Mouse (Mus musculus) E14TG2a.4 (cell line): Measurements from ENCODE around the gene Dppa5a.

Source experiments
- H3K27me3 ChIP-seq: 2 replicates; pipeline ENCODE4 v1.6.1; 2014; ENCODE audit warnings: low read length, control low read depth; ENCODE audit not compliant: insufficient read depth
- H3K36me3 ChIP-seq: 2 replicates; pipeline ENCODE4 v1.6.1; 2014; ENCODE audit warnings: low read length, control low read depth; ENCODE audit not compliant: insufficient read depth
- H3K4me1 ChIP-seq: replicated peaks from 2 replicates; pipeline ENCODE4 v1.6.1; 2014; ENCODE audit warnings: low read depth, low read length, control low read depth
- H3K4me3 ChIP-seq: replicated peaks from 2 replicates; pipeline ENCODE4 v1.5.1; 2014; ENCODE audit warnings: mild to moderate bottlenecking, low read length
- H3K9me3 ChIP-seq: 2 replicates; pipeline ENCODE4 v1.6.1; 2014; ENCODE audit warnings: low read length, control low read depth
- CTCF ChIP-seq: conservative IDR thresholded peaks from 2 replicates; pipeline ENCODE4 v1.5.1; 2014; ENCODE audit warnings: low read length
- NANOG ChIP-seq: IDR thresholded peaks from 2 replicates; pipeline ENCODE4 v1.6.1; 2014; ENCODE audit warnings: borderline replicate concordance, low read length, mixed read lengths
- POU5F1 ChIP-seq: IDR thresholded peaks from 2 replicates; pipeline ENCODE4 v1.6.1; 2014; ENCODE audit warnings: low read length, borderline replicate concordance

Dppa5a gene

DNA sequence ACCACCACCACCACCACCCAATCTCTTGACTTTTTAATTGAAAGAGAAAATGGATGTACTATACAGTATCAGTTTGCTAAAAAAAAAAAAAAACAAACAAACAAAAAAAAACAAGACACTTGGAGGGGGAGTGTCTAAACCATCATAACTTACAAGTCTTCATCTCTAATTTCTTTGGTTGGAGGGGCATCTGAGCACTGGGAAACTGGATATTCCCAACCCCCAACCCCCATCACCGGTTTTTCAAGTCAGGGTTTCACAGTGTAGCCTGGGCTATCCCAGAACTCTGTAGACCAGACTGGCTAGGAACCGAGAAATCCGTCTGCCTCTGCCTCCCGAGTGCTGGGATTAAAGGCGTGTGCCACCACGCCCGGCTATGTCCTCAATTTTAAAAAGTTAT, 1.8 kb upstream of the Dppa5a start:
- no peaks in the 10 kb centered on the region for H3K27me3 ChIP-seq
- H3K9me3 ChIP-seq: no peaks in the 10 kb centered on the region
- H3K4me1 ChIP-seq: peaks cover 78% of the 10 kb centered on the region
- H3K36me3 ChIP-seq: no peaks in the 10 kb centered on the region
- TF ChIP-seq POU5F1: no peak
- no peak for TF ChIP-seq CTCF
- TF ChIP-seq NANOG: no peak
- peak overlapping the region; percentile 82 for H3K4me3 ChIP-seq

DNA sequence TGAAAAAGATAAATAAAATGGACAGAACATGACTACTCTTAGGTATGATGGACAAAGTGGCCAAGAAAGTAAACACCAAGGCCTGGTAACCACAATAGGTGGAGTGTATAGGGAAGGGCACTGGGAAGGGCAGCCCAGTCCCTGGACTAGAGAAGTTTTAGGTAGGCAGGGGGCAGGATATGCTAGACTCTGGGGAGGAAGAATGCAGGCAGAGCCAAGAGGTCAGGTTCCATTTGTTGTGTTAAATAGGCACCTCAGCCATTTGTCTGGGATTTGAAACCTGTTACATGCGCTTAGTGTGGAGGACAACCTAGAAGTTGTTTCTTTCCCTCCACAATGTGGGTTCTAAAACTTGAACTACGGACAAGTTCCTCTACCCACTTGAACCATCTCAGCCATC, 1.4 kb upstream of the Dppa5a start:
- Histone ChIP-seq H3K27me3 (no peaks in the 10 kb centered on the region), H3K36me3 (no peaks in the 10 kb centered on the region), H3K9me3 (no peaks in the 10 kb centered on the region), H3K4me3 (peak overlapping the region; percentile 82), H3K4me1 (peaks cover 76% of the 10 kb centered on the region)
- TF ChIP-seq CTCF (no peak), NANOG (no peak), POU5F1 (no peak)

DNA sequence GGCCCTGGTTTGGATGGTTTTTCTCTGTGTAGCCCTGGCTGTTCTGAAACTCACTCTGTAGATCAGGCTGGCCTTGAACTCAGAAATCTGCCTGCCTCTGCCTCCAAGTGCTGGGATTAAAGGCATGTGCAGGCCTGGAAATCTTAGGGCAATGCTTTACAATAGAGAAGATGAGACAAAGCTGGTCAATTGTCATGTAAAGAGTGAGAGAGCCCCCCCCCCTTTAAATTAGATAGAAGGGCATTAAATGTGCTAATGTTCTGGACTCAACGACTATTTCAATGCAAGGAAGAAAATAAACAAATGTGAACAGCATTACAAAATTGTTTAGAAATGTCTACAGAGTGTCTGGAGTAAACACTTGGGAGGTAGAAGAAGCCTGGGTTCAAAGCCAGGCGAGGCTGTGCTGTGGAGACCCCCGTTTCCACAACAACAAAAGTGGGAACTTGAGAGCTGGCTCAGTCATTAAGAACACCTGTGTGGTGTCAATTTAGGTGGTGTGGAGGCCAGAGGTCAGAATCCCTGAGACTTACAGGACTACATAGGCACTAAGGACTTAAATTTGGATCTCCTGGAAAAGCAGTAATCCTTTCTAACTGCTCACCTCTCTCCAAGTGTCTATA, 805 bp upstream of the Dppa5a start:
- Histone ChIP-seq H3K9me3 (no peaks in the 10 kb centered on the region), H3K4me1 (peaks cover 76% of the 10 kb centered on the region), H3K4me3 (peak overlapping the region; percentile 82), H3K36me3 (no peaks in the 10 kb centered on the region), H3K27me3 (no peaks in the 10 kb centered on the region)
- TF ChIP-seq POU5F1 (peak; percentile 68; the same call in 1 of the 2 replicates), NANOG (no peak)

DNA sequence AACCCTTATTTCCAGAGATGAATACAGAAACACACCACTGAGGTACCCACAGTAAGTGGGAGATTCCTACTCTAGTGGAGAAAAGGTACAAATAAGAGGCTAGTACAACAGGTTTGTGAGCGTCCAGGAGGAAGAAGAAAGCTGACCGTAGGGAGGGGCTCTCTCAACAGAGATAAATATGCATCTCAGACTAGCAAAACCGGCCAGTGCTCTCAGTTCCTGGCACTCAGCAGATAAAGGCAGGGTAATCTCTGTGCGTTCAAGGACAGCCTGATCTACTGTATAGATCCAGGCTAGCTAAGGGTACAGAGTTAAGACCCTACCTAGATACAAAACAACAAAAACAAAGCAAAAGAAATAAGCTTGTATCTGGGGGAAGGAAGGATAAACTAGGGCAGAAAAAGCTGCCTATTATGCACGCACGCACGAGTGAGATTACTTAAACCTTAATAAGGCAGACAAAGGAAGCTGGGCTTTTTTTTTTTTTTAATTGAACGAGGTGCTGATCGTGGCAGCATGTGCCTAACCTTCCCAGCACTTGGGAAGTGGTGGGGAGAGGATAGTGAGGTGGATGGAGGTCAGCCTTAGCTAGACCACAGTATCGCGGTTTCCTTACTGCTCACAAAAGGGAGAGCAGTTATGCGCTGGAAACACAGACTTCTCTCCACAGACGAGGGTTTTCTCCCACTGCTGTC, 2.0 kb downstream of the Dppa5a start:
- no peaks in the 10 kb centered on the region for H3K27me3 ChIP-seq

DNA sequence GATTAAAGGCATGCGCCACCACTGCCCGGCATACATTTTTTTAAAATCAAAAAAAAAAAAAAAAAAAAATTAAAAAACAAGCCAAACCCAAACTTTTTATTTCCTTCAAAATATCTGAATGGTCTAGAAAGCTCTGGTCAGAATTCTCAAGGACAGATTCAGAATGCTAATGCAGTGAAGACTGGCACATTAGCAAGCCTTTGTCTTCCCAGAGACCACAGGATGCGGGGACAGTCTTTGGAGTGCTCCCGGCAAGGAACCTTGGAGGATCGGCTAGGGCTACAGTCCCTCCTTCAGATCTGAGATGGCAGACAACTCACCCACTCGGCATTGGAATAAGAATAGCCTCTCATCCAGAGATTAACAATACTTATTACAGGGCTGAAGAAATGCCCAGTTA, 3.3 kb downstream of the Dppa5a start:
- peak; percentile 83 for TF ChIP-seq POU5F1
- TF ChIP-seq CTCF: no peak
- peak; percentile 80 for TF ChIP-seq NANOG
- H3K4me1 ChIP-seq: peaks cover 76% of the 10 kb centered on the region
- H3K9me3 ChIP-seq: no peaks in the 10 kb centered on the region
- H3K27me3 ChIP-seq: no peaks in the 10 kb centered on the region
- H3K36me3 ChIP-seq: no peaks in the 10 kb centered on the region
- peak overlapping the region; percentile 68 for H3K4me3 ChIP-seq

More for the DNA sequence above, 2.0 kb downstream of the Dppa5a start:
- no peak for TF ChIP-seq NANOG
- no peak for TF ChIP-seq POU5F1
- no peak for TF ChIP-seq CTCF
- Histone ChIP-seq H3K4me3 (peak overlapping the region; percentile 68), H3K4me1 (peaks cover 76% of the 10 kb centered on the region), H3K9me3 (no peaks in the 10 kb centered on the region), H3K36me3 (no peaks in the 10 kb centered on the region)

DNA sequence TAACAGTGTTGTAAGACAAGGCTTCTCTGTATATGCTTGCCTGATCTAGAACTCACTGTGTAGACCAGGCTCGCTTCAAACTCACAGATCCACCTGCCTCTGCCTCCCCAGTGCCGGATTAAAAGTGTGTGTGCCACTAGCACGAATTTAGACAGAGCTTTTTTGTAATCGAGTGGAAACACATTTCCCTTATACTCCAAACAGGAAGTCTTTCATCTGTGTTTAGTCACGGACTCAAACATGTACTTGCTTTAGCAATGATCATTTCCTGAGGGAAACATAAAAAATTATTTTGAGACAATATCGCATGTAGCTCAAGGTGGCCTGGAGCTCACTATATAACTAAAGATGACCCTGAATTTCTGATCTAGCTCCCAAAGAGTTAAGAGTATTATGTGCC, 4.6 kb downstream of the Dppa5a start:
- TF ChIP-seq CTCF: no peak
- TF ChIP-seq NANOG: no peak
- TF ChIP-seq POU5F1: no peak
- H3K4me3 ChIP-seq: peak overlapping the region; percentile 46; the same call in 1 of the 2 replicates
- H3K4me1 ChIP-seq: peaks cover 77% of the 10 kb centered on the region
- H3K9me3 ChIP-seq: no peaks in the 10 kb centered on the region
- H3K36me3 ChIP-seq: no peaks in the 10 kb centered on the region
- no peaks in the 10 kb centered on the region for H3K27me3 ChIP-seq

DNA sequence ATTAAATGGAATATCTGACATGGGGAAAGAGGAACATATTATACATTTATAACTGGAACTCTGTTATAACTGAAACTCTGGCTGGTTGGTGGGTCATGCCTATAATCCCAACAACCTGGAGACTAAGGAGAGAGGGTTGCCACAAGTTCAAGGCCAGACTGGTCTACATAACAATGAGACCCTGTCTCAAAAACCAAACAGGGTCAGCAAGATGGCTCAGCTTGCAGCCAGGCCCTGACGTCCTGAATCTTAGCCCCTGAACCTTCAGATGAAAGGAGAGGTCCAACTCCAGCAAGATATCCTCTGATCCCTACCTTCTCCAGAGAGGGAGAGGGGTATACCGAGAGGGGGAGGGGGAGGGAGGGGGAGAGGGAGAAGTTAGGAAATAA, 7.5 kb downstream of the Dppa5a start:
- no peaks in the 10 kb centered on the region for H3K36me3 ChIP-seq
- no peaks in the 10 kb centered on the region for H3K27me3 ChIP-seq
- H3K4me3 ChIP-seq: peak overlapping the region; percentile 14; the same call in 1 of the 2 replicates
- no peaks in the 10 kb centered on the region for H3K9me3 ChIP-seq
- peaks cover 86% of the 10 kb centered on the region for H3K4me1 ChIP-seq
- TF ChIP-seq POU5F1 (peak; percentile 71; the same call in 1 of the 2 replicates), NANOG (no peak), CTCF (no peak)

DNA sequence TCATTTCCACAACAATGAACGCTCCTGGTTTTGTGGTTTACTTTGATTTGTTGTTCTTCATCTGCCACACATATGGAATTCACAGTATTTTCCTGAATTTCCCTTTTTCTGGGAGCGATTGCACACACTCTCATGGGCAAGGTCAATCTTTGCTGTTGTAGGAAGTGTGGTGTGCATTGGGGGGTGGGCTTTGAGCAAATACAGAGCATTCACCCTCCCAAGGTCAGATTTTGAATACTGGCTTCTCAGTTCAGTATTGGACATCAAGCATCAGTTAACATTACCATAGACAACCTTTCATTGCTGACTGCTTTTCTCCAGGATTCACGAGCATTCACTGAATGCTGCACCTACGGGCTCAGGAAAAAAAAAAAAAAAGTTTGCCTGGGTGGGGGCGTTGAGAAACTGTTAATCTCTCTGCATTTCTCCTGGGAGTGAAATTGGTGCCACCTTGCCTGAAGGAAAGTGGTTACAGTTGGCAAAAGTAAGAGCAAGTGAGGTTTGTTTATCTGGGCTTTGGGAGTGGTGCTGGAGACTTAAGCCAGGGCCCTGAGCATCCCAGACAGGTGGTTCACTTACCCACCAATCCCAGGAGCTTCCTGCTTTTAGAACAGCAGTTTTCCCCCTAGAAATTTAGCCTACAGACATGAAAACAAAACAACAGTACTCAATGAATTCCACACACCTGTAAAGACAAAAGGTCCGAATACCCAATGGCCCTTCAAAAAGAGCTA, 8.1 kb downstream of the Dppa5a start:
- TF ChIP-seq NANOG (peak; percentile 82), POU5F1 (no peak)
- Histone ChIP-seq H3K36me3 (no peaks in the 10 kb centered on the region), H3K27me3 (no peaks in the 10 kb centered on the region), H3K4me1 (peaks cover 85% of the 10 kb centered on the region), H3K4me3 (peak overlapping the region; percentile 14; the same call in 1 of the 2 replicates), H3K9me3 (no peaks in the 10 kb centered on the region)
